Mouse (Mus musculus) urinary bladder, postnatal 14 days (tissue): Measurements from ENCODE around the gene B230217C12Rik.
"Not testable (repeated sequence)": the region's sequence is repeated elsewhere in the genome, so short reads cannot be mapped to it uniquely, and the experiment has no call there.

Experiments
- DNase-seq: peaks from one replicate; pipeline ENCODE4 v3.0.0; 2021; ENCODE audit warnings: low spot score

The B230217C12Rik gene

DNA sequence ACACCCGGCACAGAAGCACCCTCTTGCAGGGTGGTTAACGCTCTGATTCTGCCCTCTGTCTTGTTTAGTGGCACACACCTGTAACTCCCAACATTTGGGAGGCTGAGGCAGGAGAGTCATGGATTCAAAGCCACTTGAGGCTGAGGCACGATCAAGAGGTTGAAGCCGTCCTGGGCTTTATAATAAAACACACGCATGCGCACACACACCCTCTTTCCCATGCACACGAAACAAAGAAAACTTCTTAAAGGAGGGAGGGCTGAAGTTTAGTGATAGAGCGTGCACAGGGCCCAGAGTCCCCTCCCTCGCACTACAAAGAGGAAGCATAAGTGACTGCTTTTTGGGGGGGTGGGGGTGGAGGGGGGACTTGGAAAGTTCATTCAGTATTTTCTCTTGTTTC is 14.6 kb upstream of the B230217C12Rik start:
- no peak for DNase-seq

DNA sequence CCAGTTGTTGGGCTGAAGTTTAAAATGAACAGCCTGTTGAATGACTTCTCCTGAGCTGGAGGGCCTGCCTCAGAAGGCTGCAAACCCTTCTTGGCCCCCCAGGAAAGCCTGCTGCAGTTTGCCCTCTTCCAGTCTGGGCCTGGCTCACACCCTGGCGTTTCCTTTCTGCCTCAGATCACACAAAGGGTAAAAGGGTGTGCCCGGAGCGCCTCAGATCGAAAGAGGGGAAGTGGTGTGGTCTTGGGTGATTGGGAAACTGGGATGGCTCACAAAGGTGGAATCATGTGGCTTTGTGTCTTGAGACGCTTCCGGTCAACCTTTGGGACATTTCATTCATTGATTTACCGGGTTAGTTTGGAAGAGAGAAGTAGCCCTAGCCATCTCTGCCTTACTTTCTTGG is 14.2 kb upstream of the B230217C12Rik start:
- DNase-seq, result no peak

DNA sequence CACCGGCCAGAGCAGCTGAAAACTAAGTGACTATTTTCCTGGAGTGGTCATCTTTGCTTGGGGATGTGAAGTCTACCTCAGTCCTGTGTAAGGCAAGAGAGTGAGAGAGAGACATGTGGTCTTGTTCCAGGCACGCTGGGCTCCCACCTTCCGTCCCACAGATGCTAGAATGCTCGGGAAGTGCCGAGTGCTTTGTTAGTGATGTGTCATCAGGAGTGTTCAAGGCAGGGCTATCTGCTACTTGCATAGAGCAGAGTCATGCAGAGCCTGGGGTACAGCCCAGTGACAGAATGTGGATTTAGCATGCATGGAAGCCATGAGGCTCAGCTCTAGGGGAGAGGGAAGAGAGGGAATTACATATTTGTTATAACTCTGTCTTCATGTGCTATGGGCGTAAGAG is 12.9 kb upstream of the B230217C12Rik start:
- DNase-seq, result no peak

DNA sequence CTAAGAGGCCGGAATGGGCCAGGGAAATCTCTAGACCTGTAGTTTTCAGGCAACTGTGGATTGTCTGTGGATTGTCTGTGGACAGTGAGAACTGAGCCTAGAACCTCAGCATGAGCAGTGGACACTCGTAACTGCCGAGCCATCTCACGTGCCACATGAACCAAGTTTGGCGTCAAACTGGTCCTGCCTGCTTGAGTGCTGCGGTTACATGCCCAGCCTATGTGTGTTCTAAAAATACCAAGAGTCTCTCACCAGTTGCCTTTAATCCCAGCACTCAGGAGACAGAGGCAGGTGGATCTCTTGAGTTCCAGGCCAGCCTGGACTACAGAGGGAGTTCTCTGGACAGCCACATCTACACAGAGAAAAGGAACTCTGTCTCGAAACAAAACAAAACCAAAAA is 11.2 kb upstream of the B230217C12Rik start:
- no peak for DNase-seq

DNA sequence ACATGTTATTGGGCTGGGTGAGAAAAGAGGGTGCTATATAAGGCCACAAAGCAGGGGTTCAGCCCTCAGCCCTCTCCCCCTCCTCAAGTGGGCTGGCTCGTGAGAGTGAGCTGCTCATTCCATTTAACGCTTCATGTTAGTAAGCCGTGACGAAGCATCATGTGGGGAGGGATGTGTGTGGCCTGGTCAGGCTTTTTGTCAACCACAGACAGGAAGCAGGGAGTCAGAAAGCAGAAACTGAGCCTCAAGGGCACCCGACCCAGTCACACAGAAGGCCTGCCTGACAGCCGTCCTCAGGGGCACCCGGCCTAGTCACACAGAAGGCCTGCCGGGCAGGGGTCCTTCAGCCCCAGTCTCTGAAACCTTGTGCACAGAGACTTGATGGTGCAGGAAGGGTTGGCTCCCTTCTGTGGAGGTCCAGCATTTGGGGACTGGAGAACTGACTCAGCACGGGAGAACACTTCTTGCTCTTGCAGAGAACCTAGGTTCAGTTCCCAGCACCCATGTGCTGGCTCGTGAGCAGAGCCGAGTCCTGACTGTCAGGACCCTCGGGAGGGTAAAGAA is 10.6 kb upstream of the B230217C12Rik start:
- no peak for DNase-seq

DNA sequence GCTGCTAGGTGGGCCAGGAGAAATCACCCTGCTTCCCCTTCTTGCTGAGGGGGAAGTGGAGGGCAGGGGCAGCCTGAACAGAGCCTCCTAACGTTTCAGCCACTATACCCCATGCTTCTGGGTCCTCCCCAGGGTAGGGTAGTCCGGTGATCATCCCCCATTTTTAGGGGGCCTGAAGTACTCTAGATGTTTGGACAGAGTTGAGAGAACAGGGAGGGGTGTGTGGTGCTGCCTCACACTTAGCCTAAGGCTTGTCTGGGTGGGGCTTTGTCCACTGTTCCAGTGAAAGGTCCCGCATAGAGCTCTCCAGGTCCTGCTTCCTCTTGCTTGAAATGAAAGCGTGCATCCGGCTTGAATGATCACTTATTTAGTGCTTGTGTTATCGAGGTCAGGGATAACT is 10.1 kb upstream of the B230217C12Rik start:
- DNase-seq, result no peak

DNA sequence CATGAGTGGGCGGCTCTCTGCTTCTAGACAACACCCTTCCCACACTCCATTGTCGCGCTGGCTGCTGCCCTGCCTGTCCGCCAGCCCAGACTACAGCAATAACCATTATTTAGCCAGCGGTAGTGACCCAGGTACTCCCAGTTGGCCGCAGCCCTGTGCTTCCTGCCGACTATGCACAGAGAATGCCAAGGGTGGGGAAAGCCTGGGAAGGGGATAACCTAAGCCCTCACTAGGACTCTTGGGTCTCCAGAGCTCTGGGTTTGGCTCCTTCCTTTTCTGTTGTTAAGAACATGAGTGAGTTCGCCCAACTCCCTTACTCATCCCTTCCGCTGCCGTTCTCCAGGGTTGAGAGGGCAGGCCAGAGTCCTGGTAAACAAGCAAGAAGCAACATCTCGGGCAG is 8.6 kb upstream of the B230217C12Rik start:
- no peak for DNase-seq

DNA sequence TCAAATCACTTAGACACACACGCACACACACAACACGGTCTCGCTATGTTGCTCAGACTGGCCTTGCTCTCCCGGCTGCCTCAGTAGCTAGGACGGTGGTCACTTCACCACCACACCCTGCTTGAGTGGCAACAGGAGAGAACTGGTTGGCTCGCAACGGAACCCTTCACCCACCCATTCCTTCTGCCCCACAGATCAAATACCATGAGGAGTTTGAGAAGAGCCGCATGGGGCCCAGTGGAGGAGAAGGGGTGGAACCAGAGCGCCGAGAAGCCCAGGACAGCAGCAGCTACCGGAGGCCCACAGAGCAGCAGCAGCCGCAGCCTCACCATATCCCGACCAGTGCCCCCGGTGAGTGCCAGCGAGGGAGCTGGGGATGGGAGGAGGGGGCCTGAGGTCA is 7.2 kb upstream of the B230217C12Rik start:
- DNase-seq, result no peak

DNA sequence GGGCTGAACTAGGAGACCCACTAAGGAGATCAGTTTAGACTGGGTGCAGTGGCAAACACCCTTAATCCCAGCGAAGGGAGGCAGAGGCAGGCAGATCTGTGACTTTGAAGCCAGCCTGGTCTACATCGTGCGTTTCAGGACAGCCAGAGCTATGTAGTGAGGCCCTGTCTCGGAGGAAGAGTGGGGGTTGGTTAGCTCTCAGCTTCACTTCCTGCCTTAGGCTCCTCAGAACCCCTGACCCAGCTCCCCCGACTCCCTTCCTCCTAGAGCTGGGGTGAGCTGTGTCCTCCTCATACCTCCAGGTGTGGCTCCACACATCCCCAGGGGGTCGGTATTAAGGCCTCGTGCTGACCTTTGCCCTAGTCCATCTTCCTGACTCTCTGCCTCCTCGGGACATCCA is 4.0 kb upstream of the B230217C12Rik start:
- no peak for DNase-seq

DNA sequence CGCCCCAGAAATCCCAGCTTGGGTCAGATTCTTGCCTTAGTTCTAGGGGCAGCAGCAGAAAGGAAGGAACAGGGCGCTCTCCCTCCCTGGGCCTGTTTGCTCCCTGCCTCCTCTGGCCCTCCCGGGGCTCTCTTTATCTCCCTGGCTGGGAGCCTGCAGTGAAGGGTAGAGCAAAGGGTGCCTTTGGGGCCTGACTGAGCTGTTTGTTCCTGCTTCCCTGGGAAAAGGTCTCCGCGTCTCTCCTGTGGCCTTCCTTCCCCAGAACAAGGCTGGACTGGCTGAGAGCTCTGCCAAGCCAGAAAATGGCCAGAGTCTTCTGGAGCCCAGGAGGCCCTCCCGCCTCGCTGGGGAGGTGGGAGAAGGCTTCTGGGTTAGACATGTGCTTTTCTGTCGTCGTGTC is 3.5 kb upstream of the B230217C12Rik start:
- not testable (repeated sequence) for DNase-seq

DNA sequence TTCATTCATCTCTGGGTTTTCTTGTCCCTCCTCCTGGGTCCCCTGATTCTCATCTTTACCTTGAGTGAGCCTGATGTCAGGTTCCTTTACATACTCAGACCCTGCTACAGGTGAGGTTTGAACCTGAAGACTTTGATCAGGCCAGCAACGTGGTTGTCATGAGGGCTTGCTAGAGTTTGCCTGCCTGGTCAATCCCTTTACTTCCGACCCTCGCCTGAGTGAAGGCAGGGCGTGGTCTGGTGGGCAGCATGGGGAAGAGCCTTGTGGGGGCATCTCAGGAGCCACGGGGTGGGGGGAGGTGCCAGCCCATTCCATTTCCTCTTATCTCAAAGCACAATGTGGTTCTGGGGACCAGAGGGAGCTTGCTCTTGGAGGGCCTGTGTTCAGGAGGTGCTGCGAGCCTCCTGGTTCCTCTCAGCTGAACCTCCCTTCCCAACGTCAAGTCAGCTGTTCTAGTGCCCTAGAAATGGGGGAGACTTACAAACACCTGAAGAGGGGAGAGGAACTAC is 2.9 kb upstream of the B230217C12Rik start:
- no peak for DNase-seq

DNA sequence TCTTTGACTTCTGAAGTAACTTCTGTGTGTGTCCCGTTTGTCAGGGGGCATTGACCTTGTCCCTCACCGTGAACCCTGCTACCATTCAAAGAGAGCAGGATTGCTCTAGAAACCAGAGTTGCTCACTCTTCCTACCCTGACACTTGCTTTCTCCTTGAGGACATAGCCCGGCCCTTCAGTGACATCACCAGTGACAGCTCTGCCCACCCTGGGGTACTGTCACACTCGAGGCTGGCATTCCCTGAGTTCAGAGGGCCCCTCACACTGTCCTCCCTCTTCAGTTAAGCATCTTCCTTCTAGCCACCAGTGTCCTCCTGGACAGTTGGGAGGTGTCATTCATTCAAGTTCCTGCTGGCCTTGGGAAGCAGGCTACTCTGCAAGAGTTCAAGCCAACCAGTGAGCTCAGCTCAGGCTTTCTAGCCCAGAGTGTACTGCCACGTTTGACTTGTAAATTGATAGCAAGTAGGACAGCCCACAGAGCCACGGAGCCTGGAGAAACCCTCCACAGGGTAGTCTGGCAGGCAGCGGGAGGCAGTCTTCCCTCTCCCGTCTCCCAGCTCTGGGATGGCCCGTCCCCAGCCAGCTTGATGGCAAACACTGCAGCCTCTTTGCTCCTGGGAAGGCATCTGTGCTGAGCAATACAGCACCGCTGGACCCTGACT is 1.7 kb upstream of the B230217C12Rik start:
- no peak for DNase-seq

DNA sequence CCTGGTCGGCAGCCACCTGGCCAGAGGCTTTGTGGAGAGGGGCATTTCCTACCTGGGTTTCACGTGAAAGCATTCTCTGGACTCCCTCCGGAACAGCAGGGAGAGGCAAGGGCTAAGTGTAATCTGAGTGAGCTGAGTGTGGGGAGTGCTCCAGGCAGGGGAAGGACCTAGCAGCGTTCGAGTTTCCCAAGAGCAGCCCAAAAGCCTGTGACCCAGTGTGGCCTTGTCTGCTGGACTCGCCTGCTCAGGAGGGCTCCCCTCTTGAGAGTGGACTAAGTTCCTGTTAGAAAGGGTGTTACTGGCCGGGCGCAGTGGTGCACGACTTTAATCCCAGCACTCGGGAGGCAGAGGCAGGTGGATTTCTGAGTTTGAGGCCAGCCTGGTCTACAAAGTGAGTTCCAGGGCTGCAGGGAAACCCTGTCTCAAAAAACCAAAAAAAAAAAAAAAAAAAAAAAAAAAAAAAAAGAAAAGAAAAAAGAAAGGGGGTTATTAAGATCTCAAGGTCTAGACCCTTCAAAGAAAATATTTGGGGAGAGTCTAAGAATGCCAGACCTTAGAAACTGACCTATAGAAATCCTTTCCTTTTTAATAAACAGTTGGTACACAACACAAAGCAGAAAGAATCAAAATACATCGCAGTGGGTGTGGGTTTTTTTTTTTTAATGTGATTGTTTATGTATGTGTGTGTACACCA is 992 bp upstream of the B230217C12Rik start:
- no peak for DNase-seq

DNA sequence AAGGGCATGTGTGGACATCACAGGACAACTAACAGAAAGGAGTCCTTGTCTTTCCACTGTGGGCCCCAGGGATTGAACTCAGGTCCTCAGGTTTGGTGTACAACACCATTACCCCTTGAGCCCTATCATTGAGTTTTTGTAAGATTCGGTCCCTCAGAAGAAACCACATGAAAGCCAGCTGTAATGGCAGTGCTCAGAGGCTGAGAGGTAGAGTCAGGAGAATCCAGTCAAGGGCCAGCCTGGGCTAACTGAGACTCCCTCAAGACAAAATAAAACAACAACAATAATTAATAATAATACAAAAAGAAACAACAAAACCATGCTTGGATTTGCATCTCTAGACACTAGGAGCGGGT is 467 bp upstream of the B230217C12Rik start:
- no peak for DNase-seq

DNA sequence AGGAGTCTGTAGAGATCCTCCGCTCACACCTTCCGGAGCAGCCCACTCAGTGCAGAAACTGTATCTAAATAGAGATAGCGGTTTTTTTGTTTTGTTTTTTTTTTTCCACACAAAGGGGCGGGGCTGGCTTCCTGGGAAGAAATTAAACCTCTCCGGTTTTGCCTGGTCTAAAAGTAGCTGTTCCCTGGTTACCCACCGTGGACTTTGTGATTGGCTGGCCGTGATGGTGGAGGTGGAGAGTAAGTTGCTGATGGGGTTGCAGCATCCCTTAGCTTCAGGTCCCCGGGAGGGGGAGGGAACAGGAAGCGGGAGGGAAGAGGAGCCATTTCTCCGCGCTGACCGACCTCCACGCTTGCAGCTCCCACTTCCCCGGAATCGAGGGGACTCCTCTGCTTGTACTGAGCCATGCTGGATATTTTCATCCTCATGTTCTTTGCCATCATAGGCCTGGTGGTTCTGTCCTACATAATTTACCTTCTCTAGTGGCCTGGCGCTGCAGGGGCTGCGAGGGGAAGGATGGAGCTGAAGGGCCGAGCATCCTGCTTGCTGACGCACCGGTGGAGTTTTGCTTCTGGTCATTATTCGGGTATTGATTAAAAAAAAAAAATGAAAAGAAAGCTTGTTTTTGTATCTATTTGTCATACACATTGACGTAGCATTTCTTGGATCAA is 546 bp downstream of the B230217C12Rik start:
- DNase-seq, result peak; percentile 64

DNA sequence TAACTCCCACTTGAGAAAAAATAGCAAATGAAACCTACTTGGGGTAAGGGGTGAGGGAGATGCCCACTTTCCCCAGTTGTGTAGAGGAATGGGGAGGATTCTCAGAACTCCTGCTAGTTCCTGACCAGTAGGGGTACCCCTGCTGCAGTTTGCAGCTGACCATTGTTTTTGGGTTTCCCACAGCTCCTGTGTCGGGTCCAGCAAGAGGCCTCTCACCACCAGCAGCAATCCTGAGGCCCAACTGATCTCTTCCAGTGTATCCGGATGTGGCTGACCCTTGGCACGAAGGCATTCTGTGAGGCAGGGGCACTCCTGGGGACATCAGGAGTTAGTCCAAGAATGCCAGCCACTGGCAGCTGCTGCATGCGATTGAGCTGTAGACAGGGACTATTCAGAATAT is 1.4 kb downstream of the B230217C12Rik start:
- DNase-seq, result no peak

DNA sequence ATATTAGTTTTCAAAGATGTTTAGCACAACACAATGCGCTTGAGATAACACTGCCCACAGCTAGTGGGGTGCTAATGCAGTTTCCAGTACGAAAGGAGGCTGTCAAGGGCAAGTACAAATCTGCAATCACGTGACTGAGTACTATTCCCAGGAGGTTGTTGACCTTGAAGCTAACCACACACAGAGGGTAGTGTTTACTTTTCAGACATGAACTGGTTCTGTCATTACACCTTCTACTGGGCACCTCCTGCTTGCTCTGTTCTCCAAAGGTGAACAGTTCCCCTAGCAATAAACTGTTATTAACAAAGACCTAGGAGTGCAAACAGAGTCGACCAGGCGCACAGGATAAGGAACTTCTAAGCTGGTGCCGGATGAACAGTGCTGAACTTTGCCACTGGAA is 9.8 kb downstream of the B230217C12Rik start:
- DNase-seq, result no peak

DNA sequence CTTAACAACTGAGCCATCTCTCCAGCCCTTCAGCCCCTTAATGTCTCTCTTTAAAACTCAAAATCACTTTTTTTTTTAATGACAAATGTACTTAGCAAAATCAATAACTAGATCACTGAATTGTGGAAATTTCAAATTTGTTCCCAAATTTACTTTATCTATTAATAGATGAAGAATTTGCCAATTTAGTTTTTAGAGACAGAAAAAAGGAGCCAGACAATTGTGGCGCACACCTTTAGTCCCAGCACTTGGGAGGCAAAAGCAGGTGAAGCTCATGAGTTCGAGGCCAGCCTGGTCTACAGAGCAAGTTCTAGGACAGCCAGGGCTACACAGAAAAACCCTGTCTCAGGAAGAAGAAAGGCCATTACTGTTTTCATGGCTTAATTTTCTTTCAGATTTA is 11.0 kb downstream of the B230217C12Rik start:
- DNase-seq, result no peak

DNA sequence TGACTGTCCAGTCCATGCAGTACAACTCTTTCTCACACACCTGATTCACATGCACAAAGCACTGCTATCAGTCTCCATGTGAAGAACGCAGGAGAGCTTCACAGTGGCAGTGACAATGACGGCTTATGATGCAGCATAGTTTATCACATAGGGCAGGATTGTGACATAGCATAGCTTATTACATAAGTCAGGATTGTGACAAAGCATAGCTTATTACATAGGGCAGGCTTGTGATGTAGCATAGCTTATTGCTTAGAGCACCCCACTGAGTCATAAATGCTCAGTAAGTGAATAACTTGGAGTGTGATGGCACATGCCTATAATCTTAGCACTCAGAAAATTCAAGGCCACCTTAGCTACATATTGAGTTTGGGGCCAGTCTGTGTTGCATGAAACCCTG is 14.9 kb downstream of the B230217C12Rik start:
- no peak for DNase-seq

DNA sequence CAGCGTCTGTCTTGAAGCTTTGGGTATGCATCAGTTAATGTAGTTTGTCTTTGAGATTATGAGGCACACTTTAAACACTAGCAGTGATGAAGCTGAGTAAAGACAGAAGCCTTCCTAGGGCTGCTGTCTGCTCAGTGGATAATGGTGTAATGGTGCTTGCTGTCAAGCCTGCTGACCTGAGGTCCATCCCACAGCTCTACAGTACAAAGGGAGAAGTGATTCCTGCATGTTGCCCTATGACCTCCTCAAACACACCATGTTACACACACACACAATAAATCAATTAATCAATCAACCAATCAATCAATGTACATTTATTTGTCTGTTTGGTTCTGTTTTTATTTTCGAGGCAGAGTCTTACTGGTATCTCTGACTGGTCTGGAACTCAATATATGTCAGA is 21.6 kb downstream of the B230217C12Rik start:
- DNase-seq, result no peak

DNA sequence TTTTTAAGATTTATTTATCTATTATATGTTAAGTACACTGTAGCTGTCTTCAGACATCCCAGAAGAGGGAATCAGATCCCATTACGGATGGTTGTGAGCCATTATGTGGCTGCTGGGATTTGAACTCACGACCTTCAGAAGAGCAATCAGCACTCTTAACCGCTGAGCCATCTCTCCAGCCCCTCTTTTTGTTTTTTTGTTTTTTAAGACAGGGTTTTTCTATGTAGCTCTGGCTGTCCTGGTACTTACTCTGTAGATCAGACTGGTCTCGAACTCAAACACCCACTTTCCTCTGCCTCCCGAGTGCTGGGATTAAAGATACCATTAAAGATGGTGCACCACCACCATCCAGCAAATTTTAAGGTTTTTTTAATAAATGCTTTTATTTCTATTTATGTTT is 24.8 kb downstream of the B230217C12Rik start:
- DNase-seq, result no peak

DNA sequence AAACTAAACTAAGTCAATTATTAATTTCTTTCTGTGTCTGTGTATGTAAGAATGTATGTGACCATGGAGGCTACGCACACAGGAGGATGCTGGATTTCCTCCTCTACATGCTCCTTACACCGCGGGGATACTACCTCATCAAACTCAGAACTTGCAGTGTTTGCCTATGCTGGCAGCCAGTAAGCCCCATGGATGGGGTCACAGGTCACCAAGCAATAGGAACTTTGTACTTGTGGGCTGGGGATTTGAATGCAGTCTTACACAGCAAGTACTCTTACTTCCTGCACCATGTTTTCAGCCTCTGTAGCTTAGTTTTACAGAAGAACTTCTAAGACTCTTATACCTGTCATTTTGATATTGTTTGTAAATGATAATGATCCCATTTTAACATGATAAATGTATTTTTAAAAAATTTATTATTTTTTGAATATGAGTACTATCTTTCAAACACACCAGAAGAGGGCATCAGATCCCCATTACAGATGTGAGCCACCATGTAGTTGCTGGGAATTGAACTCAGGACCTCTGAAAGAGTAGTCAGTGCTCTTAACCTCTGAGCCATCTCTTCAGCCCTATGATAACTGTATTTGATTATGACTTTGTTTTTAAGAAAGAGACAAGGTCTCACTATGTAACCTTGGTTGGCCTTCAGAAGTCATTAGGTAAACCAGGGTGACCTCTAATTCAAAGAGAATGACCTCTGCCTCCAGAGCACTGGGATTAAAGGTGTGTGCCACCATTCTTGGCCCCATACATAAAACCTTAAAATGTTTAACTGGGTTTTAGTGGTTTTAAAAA is 25.7 kb downstream of the B230217C12Rik start:
- DNase-seq, result no peak
